Mouse (Mus musculus): ENCODE data around the gene Col19a1.

Col19a1 gene

DNA sequence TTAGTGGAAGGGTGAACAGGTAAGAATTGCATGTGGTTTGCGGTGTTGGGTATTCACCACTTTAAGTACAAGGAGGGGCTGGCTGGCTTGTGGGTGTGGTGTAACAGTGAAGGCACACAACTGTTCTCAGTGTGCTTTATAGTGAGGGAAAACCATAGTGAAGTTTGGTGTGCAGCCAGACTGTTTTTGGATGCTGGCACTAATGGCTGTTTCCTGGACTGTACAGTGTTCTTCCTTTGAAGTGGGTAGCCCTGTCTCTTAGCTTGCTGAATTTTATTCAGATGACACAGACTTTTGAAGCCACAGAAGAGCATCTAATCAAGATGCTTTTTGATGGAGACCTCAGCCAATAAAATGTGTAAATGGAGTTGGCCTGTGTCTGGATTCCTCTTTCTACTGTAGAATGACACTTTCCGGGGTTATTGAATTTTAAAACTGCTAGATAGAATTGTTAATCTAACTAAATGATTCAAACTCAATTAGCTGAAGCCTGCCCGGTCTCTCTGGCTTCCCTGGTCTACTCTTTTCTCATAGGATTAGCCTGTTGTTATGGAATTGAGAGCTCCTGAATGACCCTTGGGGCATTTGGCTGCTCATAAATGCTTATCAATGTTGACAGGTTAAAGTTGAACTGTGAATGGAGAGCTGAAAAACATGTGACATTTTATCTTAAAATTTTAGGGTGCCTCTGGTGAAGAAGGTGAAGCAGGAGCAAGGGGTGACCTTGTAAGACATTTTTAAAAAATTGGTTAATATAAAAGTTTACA, 355.6 kb downstream of the Col19a1 start:
- DNase-seq (ENCODE audit: extremely low spot score, low read depth, low spot score) = no peak

DNA sequence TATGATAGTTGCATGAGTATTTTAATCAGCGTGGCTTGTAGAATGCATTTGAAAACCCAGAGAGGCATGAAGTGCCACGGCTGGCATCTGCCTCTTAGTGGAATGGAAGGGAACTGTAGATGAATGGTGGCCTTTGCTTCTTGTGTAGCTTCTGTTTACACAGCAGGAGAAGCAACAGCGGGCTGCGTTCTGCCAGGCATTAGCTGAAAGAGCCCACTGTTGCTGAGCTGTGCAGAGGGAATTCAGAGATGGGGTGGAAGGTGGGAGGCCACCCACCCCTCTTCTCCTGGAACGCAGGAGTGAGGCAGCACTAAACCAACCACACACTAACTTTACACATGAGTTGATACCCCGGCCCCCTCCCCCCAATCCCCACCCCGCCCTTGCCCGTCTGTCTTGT, 356.8 kb downstream of the Col19a1 start:
- no peak for DNase-seq (ENCODE audit: extremely low spot score, low read depth, low spot score)

DNA sequence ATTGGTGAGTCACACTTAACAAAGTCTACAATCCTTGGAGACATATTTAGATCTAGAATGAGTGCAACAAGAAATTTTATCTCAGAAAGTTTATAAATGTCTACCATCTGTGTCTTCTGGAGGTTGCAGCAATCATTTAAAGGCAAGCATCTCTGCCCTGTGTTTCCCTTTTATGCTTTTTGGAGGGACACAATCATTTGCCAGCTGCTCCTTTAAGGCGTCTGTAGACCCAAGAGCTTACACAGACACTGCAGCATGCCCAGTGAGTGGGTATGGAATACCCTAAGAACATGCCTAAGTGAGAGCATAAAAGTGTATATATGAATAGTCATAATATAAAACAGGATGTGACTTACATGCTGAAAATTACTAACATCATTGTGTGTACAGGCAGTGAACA, 357.7 kb downstream of the Col19a1 start:
- DNase-seq (ENCODE audit: extremely low spot score, low read depth, low spot score) = no peak

DNA sequence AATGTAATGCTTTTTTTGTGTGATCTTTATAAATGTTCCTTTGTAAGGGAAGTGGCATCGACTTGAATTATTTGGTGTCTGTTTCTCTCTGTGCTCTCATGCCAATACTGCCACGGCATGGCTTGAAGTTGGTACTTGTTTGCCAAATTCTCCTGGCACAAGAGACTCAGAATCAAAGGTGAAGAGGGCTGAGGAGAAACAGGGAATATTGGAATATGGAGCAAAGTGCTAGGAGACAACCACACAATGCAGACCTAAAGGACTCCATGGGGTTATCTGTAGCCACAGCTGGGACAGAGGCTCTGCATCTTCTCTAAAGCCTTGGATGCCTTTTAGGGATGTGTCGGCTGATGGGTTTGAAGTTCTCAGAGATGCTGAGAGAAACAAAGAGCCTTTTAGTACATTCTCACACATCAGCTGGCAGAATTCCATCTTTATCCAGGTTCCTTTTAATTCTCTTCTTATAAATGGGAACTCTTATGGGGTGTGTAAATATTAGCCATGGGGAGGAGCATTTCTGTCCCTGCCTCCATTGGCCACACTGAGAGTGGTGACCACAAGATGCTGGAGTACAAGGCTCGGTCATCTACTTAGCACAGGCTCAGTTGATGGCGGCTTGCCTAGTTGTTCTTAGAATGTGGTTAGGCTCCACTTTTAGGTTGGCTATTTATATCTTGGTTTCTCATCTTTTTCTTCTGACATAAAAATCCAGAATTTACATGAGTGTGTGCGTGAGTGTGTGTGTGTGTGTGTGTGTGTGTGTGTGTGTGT, 360.1 kb downstream of the Col19a1 start:
- no peak for DNase-seq (ENCODE audit: extremely low spot score, low read depth, low spot score)

DNA sequence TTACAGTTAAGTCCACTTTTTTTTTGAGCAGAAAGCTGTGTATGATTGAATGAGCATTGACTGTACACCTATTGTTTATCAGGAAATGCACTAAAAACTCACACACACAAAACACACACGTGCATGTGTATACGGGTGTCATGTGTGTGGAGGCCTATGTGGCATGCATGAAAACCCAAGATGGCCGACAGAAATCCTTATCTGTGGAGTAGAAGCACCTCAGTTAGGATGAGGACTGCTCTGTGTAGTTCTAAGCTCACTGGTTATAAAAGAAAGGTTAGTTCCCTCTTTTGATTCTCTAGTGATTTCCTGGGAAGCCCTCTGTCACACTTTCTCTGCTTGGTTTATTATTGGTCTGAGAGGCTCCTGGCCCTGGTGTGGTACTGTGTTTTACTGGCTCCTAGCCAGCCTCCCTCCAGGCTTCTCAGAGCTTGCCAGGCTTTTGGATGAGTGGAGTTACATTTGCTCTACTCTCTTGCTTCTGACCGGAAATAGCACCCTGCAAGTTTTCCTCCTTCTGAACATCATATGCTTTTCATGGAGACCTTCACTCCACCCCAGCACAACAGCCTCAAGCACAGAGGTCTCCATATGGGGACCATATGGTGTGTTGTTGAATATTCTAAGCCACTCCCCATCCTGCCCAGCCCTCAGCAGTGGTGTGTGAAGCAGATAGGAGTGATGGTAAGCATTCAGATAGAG, 361.3 kb downstream of the Col19a1 start:
- DNase-seq (ENCODE audit: extremely low spot score, low read depth, low spot score) = no peak

DNA sequence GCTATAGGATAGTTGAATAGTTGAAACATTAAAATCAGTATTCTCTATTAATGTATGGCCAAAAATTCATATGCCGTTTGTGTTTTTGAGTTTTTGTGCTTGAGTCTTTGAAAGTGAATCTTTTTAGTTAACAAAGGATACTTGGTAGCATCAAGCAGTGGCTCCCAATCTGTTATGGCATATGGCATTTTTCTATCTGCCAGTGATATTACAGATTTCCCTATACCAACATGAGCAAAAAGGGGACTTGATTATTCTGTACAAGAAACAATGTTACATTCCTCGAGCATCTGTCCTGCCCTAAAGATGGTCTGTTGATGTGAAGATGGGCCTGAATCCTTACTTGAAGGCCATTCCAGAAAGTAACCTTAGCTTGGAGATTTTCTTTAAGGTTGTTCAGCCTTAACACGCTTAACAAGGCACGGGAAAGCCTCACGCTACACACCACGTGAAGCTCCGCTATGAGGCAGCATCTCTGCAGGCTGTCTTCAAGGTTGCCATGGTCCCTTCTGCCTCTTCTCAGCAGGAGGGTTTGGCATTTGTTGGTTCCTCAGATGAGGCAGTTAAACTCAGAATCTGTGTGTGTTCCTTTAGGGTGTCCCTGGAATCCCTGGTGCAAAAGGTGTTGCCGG, 364.2 kb downstream of the Col19a1 start:
- DNase-seq (ENCODE audit: extremely low spot score, low read depth, low spot score) = no peak

DNA sequence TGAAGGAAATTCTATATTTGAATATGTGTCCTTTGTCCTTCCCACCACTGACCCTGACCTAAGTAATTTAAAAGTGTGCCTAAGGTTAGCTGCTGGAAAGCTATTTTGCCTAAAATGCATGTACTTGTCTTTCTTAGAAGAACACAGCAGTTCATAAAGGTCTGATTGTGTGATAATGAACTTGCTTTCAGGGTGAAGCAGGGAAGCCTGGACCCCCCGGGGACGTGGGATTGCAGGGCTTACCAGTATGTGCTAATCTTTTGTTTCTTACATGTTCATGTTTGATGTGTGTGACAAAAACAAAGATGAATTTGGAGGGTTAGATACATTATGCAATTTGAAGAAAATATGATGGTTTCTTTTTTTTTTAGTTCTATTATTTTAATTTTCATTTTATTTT, 365.0 kb downstream of the Col19a1 start:
- no peak for DNase-seq (ENCODE audit: extremely low spot score, low read depth, low spot score)

DNA sequence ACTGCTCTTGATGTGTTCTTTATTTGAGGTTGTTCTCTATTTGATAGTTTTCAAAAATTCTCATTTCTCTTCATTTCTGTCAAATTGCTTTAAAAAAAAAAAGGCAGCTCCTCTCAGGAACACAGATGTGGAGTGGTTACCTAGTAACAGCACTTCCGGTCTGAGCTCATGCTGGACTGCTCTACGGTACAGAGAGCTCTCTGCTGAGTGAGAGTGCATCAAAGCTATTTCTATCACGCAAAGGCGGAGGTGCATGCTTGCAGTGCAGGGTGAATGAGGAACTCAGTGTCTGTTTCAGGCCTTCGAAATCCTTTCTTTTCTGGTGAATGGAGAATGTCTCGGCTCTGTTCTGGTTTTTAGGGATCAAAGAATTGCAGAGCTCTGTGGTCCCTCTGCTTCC, 368.2 kb downstream of the Col19a1 start:
- no peak for DNase-seq (ENCODE audit: extremely low spot score, low read depth, low spot score)

Measured in hindlimb bud, embryonic 11.5 days (tissue).